Mouse (Mus musculus) macrophage (primary cell): ENCODE results near the gene Slc5a7. TPM values are rescaled to one million over a fixed set of nuclear protein-coding genes. Genes with fewer than 3 reads are reported as not detected.

Experiments used
- H3K27ac ChIP-seq: fragments of 350-480 bp; formaldehyde crosslinking; 2 replicates; pipeline ENCODE4 v1.9.0; 2021
- H3K36me3 ChIP-seq: fragments of 350-480 bp; formaldehyde crosslinking; 2 replicates; pipeline ENCODE4 v1.9.0; 2021; ENCODE audit errors: inconsistent target
- H3K4me3 ChIP-seq: fragments of 350-480 bp; formaldehyde crosslinking; 2 replicates; pipeline ENCODE4 v1.9.0; 2021; ENCODE audit errors: inconsistent target
- H3K79me2 ChIP-seq: fragments of 350-480 bp; formaldehyde crosslinking; 2 replicates; pipeline ENCODE4 v1.9.0; 2021; ENCODE audit errors: inconsistent target
- WGBS: methylation state at CpG from one replicate; pipeline ENCODE4 v1.1.7; 2026; ENCODE audit warnings: inconsistent platforms; ENCODE audit not compliant: missing documents; 5-methylcytosine and 5-hydroxymethylcytosine counted together
- polyA plus RNA-seq: library from polyadenylated mRNA; stranded (reverse); fragments of 250-400 nt; gene quantifications from 3 replicates; pipeline ENCODE4 v1.2.4, GENCODE M21; 2018; ENCODE audit warnings: inconsistent platforms
- total RNA-seq, 78 experiments: library from RNA; depleted of rRNA; stranded (reverse); fragments of 250-400 nt; gene quantifications; 1 replicate in 9 of 78; 2 replicates in 24 of 78; 3 replicates in 43 of 78; 4 replicates in 2 of 78; pipeline ENCODE4 v1.2.4; 2018; ENCODE audit warnings: inconsistent platforms in 56 of 78

Slc5a7 gene
- under 1 TPM in 1 of 26 experiments, not detected in 25; 0.28 TPM for total RNA-seq (2018; cell fraction: chromatin; rRNA removed)
- not detected for total RNA-seq (2018; cell fraction: cytosol; rRNA removed)
- not detected for total RNA-seq (2018; cell fraction: nucleus; rRNA removed)
- not detected in 3 replicates for polyA plus RNA-seq

DNA sequence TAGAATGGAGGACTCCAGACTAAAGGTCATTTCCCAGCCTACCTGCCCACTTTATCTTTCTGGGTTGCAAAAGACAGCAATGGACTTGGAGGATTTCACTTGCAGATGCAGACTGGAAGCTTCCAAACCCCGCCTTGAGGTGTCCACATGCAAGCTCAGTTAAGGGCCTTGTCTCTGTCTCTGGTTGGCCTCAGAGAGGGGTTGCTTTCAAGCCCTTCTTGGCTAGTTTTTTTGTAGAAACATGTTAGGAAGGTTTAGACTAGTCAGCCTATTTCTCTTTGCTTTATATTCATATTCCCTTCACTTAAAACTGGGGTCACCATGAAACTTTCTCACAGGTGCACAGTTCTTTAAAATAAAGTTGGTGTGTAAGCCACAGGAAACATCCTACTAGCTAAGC is at the start of gene Slc5a7:
TSS of gene Slc5a7 (minus strand) at position 101 of the 400 bp plus-strand sequence.
- H3K36me3 ChIP-seq: no peaks in the 10 kb centered on the region

DNA sequence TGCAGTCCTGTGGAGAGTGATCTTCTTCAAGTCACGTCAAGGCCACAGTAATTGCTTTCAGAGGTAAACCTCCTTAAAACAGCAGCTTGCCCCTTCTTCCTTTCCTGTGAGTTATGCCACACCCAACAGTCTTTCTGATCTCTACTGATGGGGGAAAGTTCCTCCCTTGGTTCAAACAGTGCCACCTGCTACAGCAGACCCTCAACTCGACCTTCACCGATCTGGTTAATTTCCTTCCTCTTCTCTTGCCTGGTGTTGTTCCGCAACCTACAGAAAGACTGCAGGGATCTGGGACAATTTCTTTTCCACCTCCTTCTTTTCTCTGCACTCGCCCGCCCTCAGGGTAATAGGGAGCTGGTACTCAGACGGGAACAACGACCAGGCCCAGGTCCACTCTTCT is 48.8 kb upstream of the Slc5a7 start:
- no peak overlapping the region for H3K27ac ChIP-seq
- no peaks in the 10 kb centered on the region for H3K36me3 ChIP-seq
- WGBS: 48% methylated on average over 8 of the region's 8 CpGs
- no peak overlapping the region for H3K4me3 ChIP-seq
- H3K79me2 ChIP-seq: no peaks in the 10 kb centered on the region

More for the DNA sequence above, at the start of gene Slc5a7:
- no peak within 1 kb of the TSS for H3K4me3 ChIP-seq
- H3K27ac ChIP-seq: no peak within 1 kb of the TSS
- no peaks in the 10 kb centered on the region for H3K79me2 ChIP-seq
- 69% methylated on average over 1 of the region's 1 CpGs for WGBS

DNA sequence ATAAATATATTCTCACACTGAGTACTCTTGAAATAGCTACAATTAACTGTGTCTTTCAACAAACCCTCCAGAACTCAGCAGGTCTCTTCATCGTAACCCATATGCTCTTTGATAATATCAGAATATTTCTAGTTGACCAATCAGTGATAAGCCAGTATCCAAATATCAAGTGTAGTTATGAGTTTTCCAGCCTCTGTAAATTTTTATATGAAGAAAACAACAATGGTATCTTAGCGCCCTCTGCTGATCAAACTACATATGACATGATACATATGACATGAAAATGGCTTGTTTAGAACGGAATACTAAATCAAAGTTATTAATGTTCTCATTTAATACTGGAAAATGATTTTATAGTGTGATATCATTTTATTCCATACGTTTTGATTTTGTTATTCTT is 44.6 kb upstream of the Slc5a7 start:
- Histone ChIP-seq H3K36me3 (no peaks in the 10 kb centered on the region), H3K79me2 (no peaks in the 10 kb centered on the region), H3K27ac (no peak overlapping the region), H3K4me3 (no peak overlapping the region)
- WGBS: 27% methylated on average over 4 of the region's 4 CpGs

DNA sequence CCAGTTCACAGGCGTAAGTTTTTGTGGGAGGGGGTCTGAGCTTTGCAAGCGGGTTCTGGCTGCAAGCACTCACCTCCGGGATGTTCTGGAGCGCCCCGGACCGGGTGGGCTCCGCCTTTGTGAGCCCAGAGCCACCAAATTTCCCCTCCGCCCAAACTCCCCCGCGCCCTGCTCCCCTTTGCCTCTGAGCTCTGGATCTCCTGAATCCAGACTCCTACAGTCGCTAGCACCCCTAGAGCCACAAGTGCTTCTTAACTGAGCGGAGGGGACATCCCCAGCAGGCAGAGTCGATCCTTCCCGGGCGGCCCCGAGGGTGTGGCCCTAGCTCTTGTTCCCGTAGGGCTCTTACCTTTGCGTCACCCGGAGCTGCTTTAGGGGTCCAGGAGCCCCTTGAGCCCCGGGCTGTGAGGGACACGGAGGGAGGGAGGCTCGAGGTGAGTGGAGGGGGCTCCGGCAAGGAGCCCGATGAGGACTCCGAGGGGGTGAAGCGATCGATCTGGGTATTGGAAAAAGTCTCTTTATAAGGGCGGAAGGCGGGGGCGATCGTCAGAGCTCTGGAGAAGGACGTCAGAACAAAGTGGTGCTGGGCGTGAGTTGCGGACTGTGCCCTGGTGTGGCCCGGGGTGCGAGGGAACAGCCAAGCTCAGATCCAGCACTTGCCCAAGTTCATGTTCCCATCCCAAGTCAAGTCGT is 456 bp downstream of the Slc5a7 start:
- no peak overlapping the region for H3K27ac ChIP-seq
- no peaks in the 10 kb centered on the region for H3K79me2 ChIP-seq
- 12% methylated on average over 37 of the region's 37 CpGs for WGBS
- H3K4me3 ChIP-seq: no peak overlapping the region
- no peaks in the 10 kb centered on the region for H3K36me3 ChIP-seq

DNA sequence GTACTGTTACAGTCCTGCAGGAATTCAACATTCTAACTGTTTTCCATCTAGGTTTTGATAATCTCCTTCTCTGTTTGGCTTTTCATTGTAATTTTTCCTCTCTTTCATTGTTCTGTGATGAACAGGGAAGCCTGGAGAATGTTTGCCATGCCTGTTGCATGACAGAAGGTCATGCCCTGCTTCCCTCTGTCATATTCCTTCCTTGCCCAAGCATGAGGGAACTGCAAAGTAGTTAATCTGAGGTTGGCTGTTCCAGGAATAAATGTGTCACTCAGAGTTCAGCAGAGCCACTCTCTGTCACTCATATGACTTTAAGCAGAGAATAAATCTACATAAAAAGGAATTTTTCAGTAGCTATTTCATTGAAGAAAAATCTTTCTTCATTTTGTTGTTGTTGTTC is 48.1 kb downstream of the Slc5a7 start:
- Histone ChIP-seq H3K36me3 (no peaks in the 10 kb centered on the region), H3K79me2 (no peaks in the 10 kb centered on the region), H3K27ac (no peak overlapping the region), H3K4me3 (no peak overlapping the region)

DNA sequence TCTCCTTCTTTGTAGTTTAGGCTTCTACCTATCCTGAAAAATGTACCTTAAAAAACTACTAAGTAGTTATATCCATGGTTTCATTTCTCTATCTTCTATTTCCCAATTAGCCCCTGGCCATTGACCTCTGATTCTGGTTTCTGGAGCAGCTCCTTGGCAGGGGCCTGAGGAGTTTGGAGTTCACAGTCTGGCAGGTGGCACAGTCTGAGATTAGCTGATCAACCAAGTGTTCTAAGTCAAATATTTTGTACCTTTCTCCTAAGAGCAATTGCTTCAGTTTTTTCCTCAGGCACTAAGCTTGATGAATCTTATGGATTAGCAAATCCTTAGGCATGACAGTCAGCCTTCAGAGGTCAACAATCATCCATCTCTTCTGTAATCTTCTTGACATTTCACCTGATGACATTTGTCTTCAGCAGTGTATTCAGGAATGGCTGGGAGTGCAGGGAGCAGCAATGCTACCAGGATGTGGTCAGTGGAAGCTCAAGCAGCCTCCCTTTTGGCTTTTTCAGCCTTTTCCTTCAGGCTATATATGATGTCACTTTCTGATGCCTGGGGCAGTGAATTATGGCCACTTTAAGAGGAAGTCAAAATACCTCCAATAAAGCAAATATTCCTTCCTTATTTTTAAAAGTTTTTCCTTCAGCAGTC is 55.1 kb downstream of the Slc5a7 start:
- Histone ChIP-seq H3K4me3 (no peak overlapping the region), H3K27ac (no peak overlapping the region), H3K79me2 (no peaks in the 10 kb centered on the region), H3K36me3 (no peaks in the 10 kb centered on the region)

DNA sequence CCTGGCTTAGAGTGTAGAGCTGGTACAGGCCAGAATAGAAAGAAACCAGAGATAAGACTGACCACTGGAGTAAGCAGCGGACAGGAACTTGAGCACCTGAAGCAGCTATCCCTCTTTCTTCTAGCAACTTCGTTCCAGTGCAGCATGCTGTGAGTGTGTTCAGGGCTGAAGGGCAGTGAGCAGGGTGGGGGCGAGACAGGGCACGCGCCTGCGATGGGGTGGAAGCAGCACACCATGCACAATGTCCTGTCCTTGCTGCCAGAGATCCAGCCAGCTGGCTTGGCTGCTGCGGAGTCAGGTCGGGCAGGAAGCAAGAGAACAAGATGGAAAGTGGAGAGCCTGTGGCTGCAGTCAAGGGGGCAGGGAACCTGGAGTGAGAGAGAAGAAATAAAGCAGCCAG is 59.4 kb downstream of the Slc5a7 start:
- H3K27ac ChIP-seq: no peak overlapping the region
- no peaks in the 10 kb centered on the region for H3K36me3 ChIP-seq
- H3K4me3 ChIP-seq: no peak overlapping the region
- no peaks in the 10 kb centered on the region for H3K79me2 ChIP-seq
- WGBS: 75% methylated on average over 8 of the region's 8 CpGs
